Mouse (Mus musculus) adrenal gland, adult 18-20 months (tissue): ENCODE data around the gene Gins2. TPM values are rescaled to one million over a fixed set of nuclear protein-coding genes. Genes with fewer than 3 reads are reported as not detected.

Experiments used
- DNase-seq, 2 experiments: peaks; one replicate each; pipeline ENCODE4 v3.0.0; 2021 to 2022; ENCODE audit warnings: low spot score in 2 of 2
- total RNA-seq, 2 experiments: library from RNA; stranded (reverse); gene quantifications; 1 replicate in 1 of 2; 2 replicates in 1 of 2; pipeline ENCODE4 v1.2.3; 2021

The Gins2 gene
- total RNA-seq, 2 experiments from 2014 or later = 4.6 to 5.0 TPM

DNA sequence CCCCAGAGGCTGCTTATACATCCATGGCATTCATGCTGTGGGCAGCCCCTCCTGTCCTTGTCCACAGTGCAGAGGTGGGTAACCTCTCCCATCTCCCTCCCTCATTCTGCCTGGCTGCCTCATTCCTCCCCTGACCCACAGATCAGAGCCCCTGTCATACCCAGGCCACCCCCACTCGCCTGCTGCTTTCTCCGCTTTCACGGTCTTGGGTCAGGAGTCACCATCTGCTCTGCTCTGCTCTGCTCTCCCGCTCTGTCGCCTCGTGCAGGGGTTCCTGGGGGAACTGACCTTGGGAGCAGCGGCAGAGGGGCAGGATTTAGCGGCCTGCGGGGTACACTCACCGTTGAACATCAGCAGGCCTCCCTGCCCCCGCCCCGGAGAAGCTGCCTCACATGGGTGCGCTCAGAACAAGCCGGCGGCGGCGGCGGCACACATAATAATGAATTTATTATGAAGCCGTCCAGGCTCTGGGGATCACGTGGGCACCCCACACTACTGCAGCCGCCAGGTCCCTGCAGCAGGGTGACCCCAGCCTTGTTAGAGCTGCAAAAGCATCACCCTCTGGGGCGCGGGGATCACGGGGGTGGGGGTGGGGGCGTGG lies 39.7 kb downstream of the Gins2 start:
- no peak for DNase-seq

DNA sequence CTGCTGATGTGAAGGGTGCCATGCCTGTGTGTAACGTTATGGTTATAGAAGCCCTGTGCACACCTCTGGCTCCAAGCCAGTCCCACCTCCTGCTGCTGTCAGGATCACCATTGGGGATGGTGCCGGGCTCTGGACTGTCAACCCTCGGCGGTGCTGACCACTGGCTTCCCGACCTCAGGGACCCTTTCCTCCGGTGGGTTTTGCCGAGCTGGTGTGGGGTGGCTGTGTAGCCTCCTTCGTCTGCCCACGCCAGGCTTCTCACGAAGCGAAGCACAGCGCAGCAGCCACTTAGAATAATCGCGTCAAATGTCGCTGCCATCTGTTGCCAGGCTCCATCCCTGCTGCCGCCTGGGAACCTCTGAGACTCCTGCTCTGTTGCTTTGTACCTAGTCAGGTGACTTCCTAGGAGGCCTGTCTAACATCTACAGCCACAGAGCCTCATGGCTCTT lies 40.8 kb downstream of the Gins2 start:
- DNase-seq = no peak

DNA sequence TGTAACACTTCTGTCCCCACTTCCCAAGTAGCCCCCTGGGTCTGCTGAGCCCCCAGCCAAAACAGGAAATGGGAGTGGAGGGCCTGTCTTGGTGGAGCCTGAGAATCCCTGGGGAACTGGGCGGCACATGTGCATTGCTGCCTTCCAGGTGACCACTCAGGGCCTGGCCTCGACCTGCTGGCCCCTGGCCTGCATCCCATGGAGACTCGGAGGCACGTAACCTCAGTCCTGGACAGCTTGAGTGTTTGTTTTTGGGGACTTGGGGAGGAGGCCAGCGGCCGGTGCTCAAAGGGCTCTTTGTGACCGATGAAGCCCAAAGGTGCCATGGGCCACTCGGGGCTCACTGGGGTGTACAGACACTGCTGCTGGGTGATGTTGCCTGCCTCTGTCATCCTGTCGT lies 41.5 kb downstream of the Gins2 start:
- no peak for DNase-seq

DNA sequence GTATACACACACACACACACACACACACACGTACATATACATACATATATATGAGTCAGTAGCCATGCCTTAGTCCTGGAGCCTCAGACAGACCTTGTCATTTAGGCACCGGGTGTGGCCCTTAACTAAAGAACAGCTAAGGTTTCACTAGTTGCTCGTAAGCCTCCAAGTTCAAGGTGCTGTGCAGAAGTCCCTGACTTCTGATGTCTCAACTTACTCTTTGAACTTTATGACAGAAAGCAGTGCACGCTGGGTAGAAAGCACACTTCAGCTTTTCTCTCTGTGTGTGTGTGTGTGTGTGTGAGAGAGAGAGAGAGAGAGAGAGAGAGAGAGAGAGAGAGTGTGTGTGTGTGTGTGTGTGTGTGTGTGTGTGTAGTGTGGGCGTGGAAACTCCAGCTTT lies 44.9 kb downstream of the Gins2 start:
- DNase-seq = no peak

DNA sequence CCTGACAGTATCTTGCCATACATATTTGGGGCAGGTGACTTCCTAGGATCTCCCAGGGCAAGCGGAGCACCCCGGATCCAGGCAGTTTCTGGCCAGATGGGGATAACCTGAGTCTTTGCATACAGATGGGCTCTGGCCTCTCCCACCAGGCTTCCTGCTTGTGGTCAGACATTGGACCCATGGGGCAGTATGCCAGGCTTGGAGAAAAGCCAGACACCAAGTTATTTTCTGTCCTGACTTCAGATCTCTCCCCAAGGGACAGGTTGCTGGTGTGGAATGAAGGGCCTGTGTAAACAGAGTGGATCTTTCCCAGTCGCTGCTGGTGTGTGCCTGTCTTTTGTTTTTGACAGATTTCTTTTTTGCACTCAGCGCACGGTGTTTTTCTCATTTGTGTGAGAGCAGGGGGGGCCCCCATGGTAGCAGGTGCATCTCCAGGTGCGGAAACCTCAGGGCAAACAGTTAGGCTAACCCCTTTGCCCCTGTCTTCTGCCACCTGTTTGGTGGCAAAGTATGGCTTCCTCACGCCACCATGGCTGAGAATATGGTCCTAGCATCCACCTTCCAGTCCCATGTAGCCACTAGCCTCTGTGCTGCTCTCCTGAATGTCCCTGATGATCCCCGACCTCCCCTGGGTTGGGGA lies 45.6 kb downstream of the Gins2 start:
- DNase-seq = no peak

DNA sequence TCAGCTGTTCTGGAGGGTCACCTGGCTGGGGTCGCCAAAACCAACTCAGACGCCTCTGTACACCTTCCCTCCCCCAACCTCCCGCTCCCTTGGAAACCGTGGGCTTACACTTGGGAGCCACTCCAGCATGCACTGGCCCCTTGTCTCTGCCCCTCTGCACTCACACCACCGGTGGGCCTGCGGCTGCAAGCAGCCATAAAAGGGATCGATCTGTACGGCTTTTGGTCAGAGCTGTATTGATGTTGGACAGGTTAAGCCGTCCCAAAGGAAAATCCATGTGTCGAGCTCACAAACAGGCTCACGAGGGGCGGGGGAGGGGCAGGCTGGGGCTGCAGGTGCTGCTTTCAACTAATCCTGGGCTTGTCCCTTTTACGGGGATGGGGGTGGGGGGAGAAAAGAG lies 46.1 kb downstream of the Gins2 start:
- DNase-seq = no peak

DNA sequence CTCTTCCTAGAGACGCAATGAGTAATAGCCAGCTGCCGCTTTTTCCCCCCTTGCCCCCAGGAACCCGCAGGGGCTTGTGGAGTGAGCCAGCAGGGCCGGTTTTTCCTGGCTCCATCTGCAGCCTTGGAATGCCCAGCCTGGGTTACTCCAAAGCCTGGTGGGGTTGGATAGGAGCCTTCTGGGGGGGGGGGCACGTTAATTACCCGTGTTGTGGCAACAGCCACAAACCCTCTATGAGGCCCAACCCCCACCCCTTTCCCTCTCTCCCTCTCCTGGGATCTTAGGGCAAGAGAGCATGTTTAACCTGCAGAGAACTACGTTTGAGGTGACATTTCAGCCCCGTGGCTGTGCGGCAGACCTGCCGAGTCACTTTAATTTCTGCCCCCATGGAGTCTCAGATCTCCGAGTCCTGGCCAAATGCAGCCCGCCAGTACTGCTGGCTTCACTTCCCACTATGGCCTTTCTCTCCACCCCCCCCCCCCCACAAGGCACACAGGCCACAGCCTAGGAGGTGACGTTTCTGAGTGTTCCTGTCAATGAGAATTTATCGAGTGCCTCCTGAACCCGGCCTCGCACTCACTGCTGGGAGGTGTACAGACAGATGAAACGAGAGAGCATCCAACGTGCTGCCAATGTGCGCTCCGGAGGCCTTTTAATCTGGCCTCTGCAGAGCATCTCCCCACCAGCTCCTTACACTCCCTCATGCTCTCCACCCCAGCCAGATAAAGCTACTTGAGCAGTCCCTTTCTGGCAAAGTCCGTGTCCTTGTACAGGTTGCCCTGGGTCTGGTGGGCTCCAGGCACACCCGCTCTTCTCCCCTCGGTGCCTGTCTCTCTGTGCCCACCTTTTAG lies 49.1 kb downstream of the Gins2 start:
- DNase-seq = no peak

DNA sequence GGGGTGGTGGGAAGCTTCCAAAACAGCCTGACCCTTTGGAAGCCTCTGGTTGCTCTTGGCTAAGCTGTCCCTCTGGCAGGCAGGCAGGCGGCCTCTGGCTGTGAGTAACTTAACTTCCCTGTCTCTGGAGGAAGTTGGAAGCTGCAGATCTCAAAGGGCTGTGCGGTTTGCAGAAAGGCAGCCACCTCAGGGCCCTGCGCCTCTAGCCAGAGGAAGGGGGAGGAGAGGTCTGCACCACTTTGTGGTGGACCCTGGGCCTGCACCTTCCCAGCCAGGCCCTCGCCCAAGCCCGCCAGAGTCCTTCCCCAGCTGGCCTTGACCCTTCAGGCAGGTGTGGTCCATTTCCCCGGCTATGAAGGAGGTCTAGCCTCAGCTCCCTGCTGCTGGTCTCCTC lies 49.7 kb downstream of the Gins2 start:
- DNase-seq = no peak

DNA sequence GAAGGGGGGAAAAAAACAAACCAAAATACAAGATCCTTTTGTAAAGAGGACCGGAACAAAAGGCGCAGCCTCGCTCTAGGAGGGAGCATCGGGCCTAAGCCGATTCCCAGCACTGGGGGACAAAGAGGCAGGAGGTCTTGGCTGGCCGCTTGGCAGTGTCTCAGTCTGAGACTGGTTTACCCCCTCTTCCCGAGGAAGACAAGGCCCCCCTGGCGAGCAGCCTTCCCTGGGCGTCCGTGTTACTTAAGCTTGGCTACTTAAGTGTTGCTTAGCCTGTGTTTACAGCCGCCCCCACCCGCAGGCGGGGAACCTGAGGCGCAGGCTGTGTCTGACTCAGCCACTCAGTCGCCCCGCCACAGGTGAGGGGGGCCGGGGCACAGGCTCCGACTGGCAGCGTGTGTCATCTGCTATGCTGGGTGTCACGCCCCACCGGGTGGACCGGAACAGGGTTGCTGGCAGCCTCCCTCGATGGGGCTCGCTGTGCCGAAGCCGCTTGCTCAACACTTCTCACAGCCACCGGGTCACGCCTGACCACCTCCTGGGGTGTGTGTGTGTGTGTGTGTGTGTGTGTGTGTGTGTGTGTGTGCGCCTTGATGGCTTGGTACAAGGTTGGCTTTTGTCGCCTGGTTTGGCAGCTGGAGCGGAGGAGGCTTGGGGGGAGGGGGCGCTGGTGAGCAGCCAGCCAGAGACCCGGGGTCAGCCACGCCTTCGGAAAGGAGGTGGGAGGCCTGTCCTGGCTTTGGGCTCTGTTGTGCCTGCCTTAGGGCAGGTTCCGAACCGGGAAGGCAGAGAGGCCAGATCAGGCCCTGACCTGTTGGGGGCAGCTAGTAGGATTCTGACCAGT lies 50.5 kb downstream of the Gins2 start:
- peak in 1 of 2 experiments; percentile 56 for DNase-seq

DNA sequence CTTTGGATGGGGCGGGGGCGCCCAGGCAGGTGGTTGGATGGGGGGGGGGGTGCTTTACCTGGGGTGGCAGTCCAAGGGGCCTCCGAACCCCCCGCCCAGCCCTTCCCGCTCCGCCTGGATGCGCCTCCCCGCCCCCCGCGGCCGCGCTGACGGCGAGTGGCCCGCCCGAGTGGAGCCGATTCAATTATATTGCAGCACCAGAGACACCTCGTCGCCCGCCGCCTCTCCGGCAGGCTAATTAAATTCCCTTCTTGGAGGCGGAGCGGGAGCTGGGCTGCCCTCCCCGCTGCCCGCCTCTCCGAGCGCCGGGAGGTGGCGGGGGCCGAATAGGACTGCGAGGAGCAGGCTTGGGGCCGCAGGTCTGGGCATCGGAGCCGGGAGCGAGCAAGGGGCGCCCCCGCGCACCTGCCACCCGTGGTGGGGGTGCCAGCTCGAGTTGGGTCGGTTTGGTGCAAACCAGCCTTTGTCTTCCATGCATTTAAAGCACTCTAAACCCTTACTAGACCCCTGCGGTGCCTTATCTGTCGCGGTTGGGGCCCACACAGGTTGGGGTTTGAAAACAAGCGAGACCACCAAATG lies 51.2 kb downstream of the Gins2 start:
- peak in 1 of 2 experiments; percentile 55 for DNase-seq

DNA sequence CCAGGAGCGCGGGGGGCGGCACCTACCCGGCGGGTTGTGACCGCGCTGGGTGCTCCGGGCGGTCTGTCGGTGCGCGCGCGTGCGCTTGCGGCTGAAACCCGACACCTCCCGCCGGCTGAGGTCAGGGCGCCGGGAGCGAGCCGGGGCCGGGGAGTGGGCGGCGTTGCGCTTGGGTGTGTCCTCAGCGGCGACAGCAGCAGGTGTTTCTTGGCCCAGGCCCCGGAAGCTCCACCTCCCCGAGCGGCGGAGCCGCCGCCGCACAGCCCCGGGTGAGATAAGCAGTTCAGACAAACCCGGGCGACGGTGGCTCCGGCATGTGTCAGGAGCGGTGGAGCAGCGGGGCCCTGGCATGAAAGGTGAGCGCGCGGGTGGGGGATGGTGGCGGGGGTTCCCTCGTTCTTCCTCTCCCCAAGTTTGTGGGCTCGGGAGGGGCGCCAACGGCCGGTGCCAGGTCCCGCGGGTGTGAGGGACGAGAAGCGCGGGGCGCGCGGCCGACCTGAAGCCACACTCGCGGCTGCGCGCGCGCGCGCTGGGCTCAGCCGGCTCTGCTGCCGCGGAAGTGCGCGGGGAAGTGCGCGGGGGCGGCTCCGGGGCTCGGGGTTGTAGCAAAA lies 51.8 kb downstream of the Gins2 start:
- DNase-seq = peak; percentile 74 to 77

DNA sequence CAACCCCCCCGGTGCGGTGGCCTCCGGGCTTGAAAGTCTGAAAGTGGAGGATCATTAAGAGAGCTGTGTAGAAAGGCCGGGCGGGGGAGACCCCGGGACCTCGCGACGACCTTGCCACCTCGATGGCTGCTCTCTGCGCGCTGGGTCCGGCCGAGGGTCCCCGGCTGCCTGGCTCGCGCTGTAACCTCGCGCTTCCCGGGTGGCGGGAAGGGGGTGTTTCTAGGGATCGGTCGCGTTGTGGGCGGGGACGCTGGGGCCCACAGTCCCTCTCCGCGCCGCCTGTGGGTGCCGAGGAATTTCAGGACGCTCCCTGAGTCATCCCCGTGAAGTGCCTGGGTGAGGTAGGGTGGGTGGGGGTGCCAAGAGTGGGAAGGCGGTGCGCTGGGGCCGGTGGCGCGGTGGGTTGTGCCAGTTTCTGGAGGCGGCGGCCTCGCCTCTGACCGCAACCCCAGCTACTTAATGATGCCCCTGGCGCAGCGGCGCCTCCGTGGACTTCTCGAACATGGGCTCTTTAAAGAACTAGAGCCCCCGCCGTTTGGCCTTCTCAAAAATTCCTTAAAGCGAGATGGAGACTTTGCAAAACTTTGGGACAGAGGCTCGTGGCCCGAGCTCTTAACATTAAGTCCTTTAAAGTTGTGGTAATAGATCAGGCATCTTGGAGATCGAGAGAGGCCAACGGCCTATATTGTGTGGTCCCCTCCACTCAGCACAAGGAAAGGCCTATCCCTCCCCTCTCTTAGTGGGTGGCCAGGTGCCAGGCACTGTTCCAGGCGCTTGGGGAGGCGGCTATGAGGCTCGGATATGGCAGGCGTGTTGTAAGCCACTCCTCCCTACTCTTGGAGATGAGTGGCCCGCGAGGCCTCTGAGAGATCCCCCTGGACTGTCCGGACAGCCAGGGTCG lies 52.5 kb downstream of the Gins2 start:
- peak in 1 of 2 experiments; percentile 54 for DNase-seq

DNA sequence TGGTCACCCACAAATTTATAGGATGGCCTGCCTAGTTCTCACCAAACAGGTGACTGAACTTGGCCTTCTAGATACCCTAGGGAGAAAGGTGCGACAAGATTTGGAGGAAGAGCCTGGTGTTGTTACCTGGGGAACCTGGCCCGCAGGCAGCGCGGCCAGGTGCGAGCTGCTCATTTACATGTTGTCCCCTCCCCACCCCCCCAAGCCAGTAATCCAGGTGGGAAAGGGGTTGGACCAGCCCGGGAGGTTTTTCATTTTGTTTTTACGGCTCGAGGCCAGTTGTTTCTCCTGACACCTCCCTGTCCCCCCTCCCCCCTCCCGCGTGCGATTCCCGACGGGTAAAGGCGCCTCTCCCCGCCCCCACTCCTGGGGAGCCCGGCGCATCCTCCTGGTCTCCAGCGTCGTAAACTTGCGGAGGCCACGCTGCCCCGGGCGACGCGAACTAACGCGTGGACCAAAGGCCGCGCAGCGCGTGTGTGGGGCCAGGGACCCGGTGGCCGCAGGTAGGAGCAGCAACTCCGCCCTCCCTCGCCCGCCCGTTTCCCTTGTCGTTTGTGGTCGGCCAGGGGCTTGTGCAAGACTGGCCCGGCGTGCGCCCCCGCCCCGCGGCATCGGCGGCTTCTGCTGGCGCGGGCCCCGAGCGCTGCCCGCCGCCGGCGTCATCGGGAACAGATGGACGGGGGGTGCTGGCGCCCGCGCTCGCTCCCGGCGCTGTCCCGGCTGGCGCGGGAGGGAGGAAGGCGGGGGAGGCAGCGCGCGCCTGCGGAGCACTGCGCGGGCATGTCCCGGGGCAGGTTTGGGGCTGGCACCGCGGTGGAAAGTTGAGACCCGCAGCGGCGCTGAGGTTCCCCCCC lies 53.4 kb downstream of the Gins2 start:
- peak; percentile 62 to 72 for DNase-seq

DNA sequence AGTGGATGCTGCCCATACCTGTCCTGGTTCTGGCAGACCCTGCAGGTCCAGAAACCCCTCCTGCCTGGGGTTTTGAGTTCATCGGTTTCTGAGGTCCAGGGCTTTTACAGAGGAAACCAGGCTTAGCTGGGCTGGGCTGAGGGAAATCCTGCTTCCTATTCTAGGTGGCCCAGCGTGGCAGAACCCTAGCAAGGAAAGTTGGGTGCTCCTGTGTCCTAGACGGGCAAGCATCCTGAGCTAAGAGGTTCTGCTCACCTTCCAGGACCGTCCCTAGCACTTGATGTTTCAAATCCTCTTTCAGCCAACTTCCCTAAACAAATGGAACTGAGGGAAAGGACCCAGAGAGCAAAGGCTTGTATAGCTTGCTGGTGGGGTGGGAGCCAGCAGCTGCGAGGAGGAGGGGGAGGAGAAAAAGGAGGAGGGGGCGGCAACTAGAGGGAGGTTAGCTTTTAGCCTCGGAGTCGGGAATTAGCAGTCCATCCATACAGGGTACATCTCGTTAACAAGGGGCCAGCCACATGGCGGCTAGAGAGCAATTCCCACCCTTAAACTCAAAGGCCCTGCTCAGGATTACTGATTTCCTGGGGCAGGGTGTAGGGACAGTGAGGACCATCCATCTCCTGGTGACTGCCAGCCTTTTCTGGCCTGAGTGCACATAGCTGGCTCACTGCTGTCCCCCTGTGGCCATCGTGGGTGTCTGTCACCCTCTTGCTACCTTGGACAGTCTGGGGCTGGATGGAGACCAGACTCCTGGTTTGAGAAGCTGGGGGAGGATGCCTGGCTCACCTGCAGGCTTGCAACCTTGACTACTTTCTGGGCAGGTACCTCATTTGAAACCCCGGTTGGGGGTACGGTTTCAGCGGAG lies 54.4 kb downstream of the Gins2 start:
- DNase-seq = peak; percentile 83 to 84

DNA sequence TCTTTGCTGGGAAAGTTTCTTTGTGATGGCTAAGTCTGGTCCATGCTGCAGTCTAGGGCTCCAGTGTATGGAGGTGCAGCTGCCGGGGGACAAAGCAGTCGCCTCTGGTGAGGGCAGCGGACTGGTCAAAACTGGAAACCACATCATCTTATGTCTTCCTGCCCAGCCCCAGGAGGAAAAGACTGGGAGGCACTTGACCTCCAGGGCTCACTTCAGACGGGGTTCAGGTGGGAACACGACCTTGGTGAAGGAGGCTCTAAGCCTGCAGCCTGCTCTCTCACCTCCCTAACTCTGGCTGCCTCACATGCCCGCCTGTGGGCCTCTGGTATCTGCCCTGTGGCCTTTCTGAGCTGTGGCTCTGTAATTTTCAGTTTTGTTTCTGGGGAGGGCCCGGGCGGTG lies 55.0 kb downstream of the Gins2 start:
- no peak for DNase-seq

DNA sequence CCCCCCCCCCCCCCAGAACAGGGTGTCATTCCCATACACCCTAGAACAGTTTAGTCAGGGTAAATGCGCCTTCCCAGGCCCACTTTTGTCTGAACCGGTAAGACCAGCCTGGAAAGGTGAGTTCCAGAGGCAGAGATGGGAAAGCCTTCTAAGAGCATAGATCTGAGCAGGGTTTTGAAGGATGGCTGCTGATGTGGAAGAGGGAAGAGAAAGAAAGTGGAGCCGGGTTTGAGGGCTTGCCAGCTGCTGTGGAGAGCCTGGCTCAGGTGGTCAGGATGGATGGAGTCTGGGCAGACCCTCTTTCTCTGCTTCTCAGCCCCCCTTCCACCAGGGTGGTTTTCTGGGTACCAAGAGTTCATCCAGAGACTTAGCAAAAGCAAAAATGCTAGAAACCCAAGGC lies 55.7 kb downstream of the Gins2 start:
- DNase-seq = no peak

DNA sequence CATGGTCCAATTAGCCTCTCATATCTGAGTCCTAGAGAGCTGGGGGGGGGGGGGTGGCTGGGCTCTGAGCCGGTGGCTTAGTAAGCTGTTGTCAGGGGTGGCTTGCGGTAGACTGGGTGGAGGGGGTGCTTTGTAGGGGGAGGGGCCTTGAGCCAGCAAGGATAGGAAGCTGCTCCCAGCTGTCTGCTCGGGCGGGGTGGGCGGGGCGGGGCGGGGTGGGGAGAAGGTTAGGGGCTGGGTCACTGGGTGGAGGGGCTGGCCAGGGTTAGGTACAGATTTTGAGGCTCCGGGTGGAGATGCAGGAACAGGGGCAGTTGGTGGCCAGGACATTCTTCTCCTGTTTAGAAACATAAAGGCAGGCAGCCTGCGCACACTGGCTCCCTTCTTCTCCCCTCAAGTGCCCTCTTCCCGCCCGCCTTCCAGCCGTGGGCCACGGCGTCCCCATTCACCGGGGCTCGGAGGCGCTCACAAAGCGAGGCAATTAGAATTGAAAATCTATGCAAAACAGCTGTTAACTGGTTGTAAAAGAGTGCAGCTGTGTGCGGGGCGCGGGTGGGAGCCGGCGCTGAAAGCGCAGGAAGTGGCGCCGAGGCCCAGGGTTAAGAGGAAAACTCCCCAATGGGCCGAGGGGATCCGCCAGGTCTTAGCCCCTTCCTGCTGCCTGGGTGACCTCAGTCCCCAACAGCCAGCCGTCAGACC lies 56.4 kb downstream of the Gins2 start:
- DNase-seq = no peak
